Mouse (Mus musculus): ENCODE results near the gene Ipo8.

GRCm38 (mm10) chr6:148727871-148728524, 103.3 kb downstream of the Ipo8 start:
- TF ChIP-seq CTCF (IDR thresholded peaks at IDR 0.05; ENCODE audit: borderline replicate concordance, extremely low read depth, insufficient read depth, insufficient read length) (no peak), POLR2A (IDR thresholded peaks at IDR 0.05; ENCODE audit: borderline replicate concordance, extremely low read depth, insufficient read depth, insufficient read length, poor library complexity, severe bottlenecking) (no peak)

All from brain, embryonic 14.5 days (tissue).